Mouse (Mus musculus) G1E (cell line): Measurements from ENCODE around the gene C1qtnf5.

Experiments
- CTCF ChIP-seq: IDR thresholded peaks from 2 replicates; pipeline ENCODE4 v1.5.1; 2012; ENCODE audit warnings: low read depth, low read length, inconsistent platforms, mixed read lengths
- GATA2 ChIP-seq: IDR thresholded peaks from 2 replicates; pipeline ENCODE4 v1.6.1; 2012; ENCODE audit warnings: low read depth, low read length, inconsistent platforms, borderline replicate concordance

DNA sequence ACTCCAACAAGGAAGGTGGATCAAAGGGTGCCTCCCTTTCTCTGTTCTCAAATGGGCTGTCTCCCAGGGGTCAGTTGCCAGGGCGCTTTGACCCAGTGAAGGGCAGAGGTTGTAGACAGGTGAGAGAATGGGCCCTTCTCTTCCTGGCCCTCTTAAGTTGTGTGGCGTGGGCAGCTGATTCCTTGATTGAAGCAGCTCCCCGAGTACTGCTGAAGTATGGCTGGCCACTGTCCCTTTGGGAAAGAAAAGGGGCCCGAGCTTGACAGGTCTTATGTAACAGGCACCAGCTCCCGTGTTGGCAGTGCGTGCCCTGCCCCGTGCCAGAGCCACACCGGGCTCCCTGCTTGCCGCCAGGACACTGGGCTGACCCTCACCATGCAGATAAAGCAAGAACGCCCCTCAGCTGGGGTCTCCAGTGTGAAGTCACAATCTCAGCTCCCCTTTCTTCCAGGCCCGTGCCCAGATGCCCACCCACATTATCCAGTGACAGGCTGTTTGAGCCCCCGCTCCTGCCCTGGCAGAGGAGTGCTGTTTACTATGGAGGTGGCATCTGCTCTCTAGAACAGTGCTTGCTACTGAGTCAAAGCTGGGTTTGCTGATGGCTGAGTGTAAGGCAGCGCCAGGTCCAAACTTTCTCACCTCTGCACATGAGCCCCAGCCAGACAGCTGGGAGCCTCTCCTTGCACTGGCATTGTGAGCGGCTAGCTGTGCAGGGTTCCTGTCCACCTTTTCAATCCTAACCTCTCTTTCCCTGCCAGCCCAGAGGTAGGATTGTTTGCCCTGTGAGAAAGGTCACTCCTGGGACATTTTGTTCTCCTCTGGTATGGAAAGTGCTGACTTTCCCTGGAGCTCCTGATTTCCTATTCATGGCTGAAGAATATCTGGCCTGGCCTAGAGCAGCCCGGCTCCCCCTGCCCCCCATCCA lies 21.0 kb upstream of the C1qtnf5 start:
- TF ChIP-seq CTCF (no peak), GATA2 (no peak)
